Mouse (Mus musculus): ENCODE data around the gene Cdc25a. TPM values are rescaled to one million over a fixed set of nuclear protein-coding genes. Genes with fewer than 3 reads are reported as not detected.

Cdc25a gene
- polyA plus RNA-seq (2017; shearing (Covaris generic)), result 4.8 TPM

GRCm38 (mm10) chr9:109874797-109875691 lies at the start of gene Cdc25a:
Cdc25a (plus strand) TSS chr9:109875579.

GRCm38 (mm10) chr9:109832391-109833087 lies 42.8 kb upstream of the Cdc25a start, which contains the start of gene Nme6:
Nme6 (plus strand) TSS chr9:109832749.

GRCm38 (mm10) chr9:109849312-109849758 lies 26.0 kb upstream of the Cdc25a start, which contains the start of gene Camp:
Camp (minus strand) TSS chr9:109849617.

GRCm38 (mm10) chr9:109931257-109932171 lies 56.1 kb downstream of the Cdc25a start, which contains the start of gene Map4:
Map4 (plus strand) TSS chr9:109931460.

Other genes with a start within 250 kb of the Cdc25a start
- gene Fbxw24, start 249.5 kb upstream of the Cdc25a start, polyA plus RNA-seq (2017; shearing (Covaris generic)), result not detected
- gene Fbxw25, start 210.9 kb upstream of the Cdc25a start, polyA plus RNA-seq (2017; shearing (Covaris generic)), result not detected
- gene Fbxw18, start 172.9 kb upstream of the Cdc25a start, polyA plus RNA-seq (2017; shearing (Covaris generic)), result not detected
- not detected for gene Fbxw26, start 129.5 kb upstream of the Cdc25a start, polyA plus RNA-seq (2017; shearing (Covaris generic))
- gene Fbxw27, start 84.9 kb upstream of the Cdc25a start, polyA plus RNA-seq (2017; shearing (Covaris generic)), result not detected
- gene Spink8, start 63.3 kb upstream of the Cdc25a start, polyA plus RNA-seq (2017; shearing (Covaris generic)), result 0.62 TPM
- 10.0 TPM for gene Nme6, start 42.8 kb upstream of the Cdc25a start, polyA plus RNA-seq (2017; shearing (Covaris generic))
- gene Camp, start 26.0 kb upstream of the Cdc25a start, polyA plus RNA-seq (2017; shearing (Covaris generic)), result not detected
- 68.4 TPM for gene Map4, start 55.9 kb downstream of the Cdc25a start, polyA plus RNA-seq (2017; shearing (Covaris generic))
- 26.8 TPM for gene Smarcc1, start 242.1 kb downstream of the Cdc25a start, polyA plus RNA-seq (2017; shearing (Covaris generic))
- gene Dhx30, start 242.3 kb downstream of the Cdc25a start, polyA plus RNA-seq (2017; shearing (Covaris generic)), result 116 TPM

Data from effector memory CD4-positive, alpha-beta T cell, adult 7 months (primary cell).